10 mouse cellular contexts compared by ENCODE assay signal in genomic region chr9:41705461-41705903, GRCm38 (mm10).
DNase-seq lines count a peak whose midpoint lies in the region; ATAC-seq and TF ChIP-seq lines count a peak whose summit lies in the region.
"Had no signal": no experiment of that assay in that cellular context is flagged by ENCODE, and none has a peak within 500 bp of the region (broad histone marks: within the 10 kb centered on the region; RNA-seq: fewer than 3 reads in every experiment).

No protein-coding gene starts in this region.

- no peaks in the 10 kb centered on the region for H3K9me3 ChIP-seq in forebrain, embryonic 13.5 days (replicated peaks)
- no peaks in the 10 kb centered on the region for H3K9me3 ChIP-seq in forebrain, embryonic 11.5 days (ENCODE audit: control insufficient read depth, low read length)
- H3K9me3 ChIP-seq in stomach, embryonic 14.5 days (ENCODE audit: control insufficient read depth, low read depth, low read length): no peaks in the 10 kb centered on the region
- no peaks in the 10 kb centered on the region for H3K9me3 ChIP-seq in stomach, postnatal 0 days (ENCODE audit: control insufficient read depth, low read length)
- no peaks in the 10 kb centered on the region for H3K9me3 ChIP-seq in intestine, embryonic 16.5 days (ENCODE audit: control insufficient read depth, low read length)
- H3K9me3 ChIP-seq in liver, embryonic 12.5 days (replicated peaks): no peaks in the 10 kb centered on the region

- H3K4me3 ChIP-seq in forebrain, embryonic 13.5 days: no peak overlapping the region
- no peak overlapping the region for H3K4me3 ChIP-seq in forebrain, embryonic 11.5 days (ENCODE audit: low read depth, low read length)
- H3K4me3 ChIP-seq in stomach, embryonic 14.5 days (ENCODE audit: low read depth, low read length): no peak overlapping the region
- no peak overlapping the region for H3K4me3 ChIP-seq in stomach, postnatal 0 days (ENCODE audit: low read depth, low read length)
- H3K4me3 ChIP-seq in intestine, embryonic 16.5 days (ENCODE audit: low read length): no peak overlapping the region
- H3K4me3 ChIP-seq in liver, embryonic 12.5 days: no peak overlapping the region

- no peak for TF ChIP-seq EP300 in stomach, postnatal 0 days (optimal IDR thresholded peaks at IDR 0.05)

- H3K4me2 ChIP-seq in forebrain, embryonic 13.5 days: no peak overlapping the region
- H3K4me2 ChIP-seq in forebrain, embryonic 11.5 days (ENCODE audit: low read depth, low read length, severe bottlenecking): no peak overlapping the region
- no peak overlapping the region for H3K4me2 ChIP-seq in stomach, embryonic 14.5 days (replicated peaks; ENCODE audit: low read depth, low read length)
- no peak overlapping the region for H3K4me2 ChIP-seq in stomach, postnatal 0 days (replicated peaks; ENCODE audit: low read depth)
- no peak overlapping the region for H3K4me2 ChIP-seq in intestine, embryonic 16.5 days (ENCODE audit: low read depth, low read length)
- H3K4me2 ChIP-seq in liver, embryonic 12.5 days: no peak overlapping the region

- peak overlapping the region; percentile 40; the same call in 1 of the 2 replicates for H3K27ac ChIP-seq in forebrain, embryonic 13.5 days
- no peak overlapping the region for H3K27ac ChIP-seq in forebrain, embryonic 11.5 days (ENCODE audit: low read depth, low read length)
- H3K27ac ChIP-seq in stomach, embryonic 14.5 days (ENCODE audit: low read length): peak overlapping the region; percentile 77
- H3K27ac ChIP-seq in stomach, postnatal 0 days (replicated peaks): no peak overlapping the region
- peak overlapping the region; percentile 43; the same call in 1 of the 2 replicates for H3K27ac ChIP-seq in intestine, embryonic 16.5 days (ENCODE audit: low read length)
- H3K27ac ChIP-seq in liver, embryonic 12.5 days: no peak overlapping the region
- H3K27ac ChIP-seq: liver, embryonic 14.5 days had no signal

- H3K9ac ChIP-seq in forebrain, embryonic 13.5 days: no peak overlapping the region
- H3K9ac ChIP-seq in forebrain, embryonic 11.5 days (ENCODE audit: low read length): no peak overlapping the region
- no peak overlapping the region for H3K9ac ChIP-seq in stomach, embryonic 14.5 days (replicated peaks; ENCODE audit: low read depth, low read length)
- H3K9ac ChIP-seq in stomach, postnatal 0 days (ENCODE audit: low read length): no peak overlapping the region
- H3K9ac ChIP-seq in intestine, embryonic 16.5 days (ENCODE audit: low read depth, low read length): no peak overlapping the region
- H3K9ac ChIP-seq in liver, embryonic 12.5 days: no peak overlapping the region
- H3K9ac ChIP-seq: liver, embryonic 14.5 days had no signal

- H3K36me3 ChIP-seq in forebrain, embryonic 13.5 days (ENCODE audit: poor library complexity, severe bottlenecking): no peaks in the 10 kb centered on the region
- H3K36me3 ChIP-seq in forebrain, embryonic 11.5 days (ENCODE audit: control insufficient read depth, insufficient read depth, low read length): no peaks in the 10 kb centered on the region
- H3K36me3 ChIP-seq in stomach, embryonic 14.5 days (ENCODE audit: control insufficient read depth, insufficient read depth, low read length): no peaks in the 10 kb centered on the region
- H3K36me3 ChIP-seq in stomach, postnatal 0 days (ENCODE audit: control insufficient read depth, insufficient read depth, low read length): no peaks in the 10 kb centered on the region
- no peaks in the 10 kb centered on the region for H3K36me3 ChIP-seq in intestine, embryonic 16.5 days (ENCODE audit: control insufficient read depth, insufficient read depth, low read length)
- H3K36me3 ChIP-seq in liver, embryonic 12.5 days: no peaks in the 10 kb centered on the region

- no peaks in the 10 kb centered on the region for H3K27me3 ChIP-seq in forebrain, embryonic 13.5 days
- no peaks in the 10 kb centered on the region for H3K27me3 ChIP-seq in forebrain, embryonic 11.5 days (ENCODE audit: control insufficient read depth, insufficient read depth, low read length)
- no peaks in the 10 kb centered on the region for H3K27me3 ChIP-seq in stomach, embryonic 14.5 days (ENCODE audit: control insufficient read depth, insufficient read depth, low read length)
- H3K27me3 ChIP-seq in stomach, postnatal 0 days (ENCODE audit: control insufficient read depth, insufficient read depth, low read length): no peaks in the 10 kb centered on the region
- H3K27me3 ChIP-seq in intestine, embryonic 16.5 days (replicated peaks; ENCODE audit: control insufficient read depth, insufficient read depth, low read length): no peaks in the 10 kb centered on the region
- no peaks in the 10 kb centered on the region for H3K27me3 ChIP-seq in liver, embryonic 12.5 days (replicated peaks)

- no peak for ATAC-seq in forebrain, embryonic 13.5 days
- no peak for ATAC-seq in forebrain, embryonic 11.5 days (replicated peaks; ENCODE audit: low FRiP score)
- no peak for ATAC-seq in stomach, embryonic 14.5 days (ENCODE audit: insufficient number of reproducible peaks, insufficient read depth, low FRiP score, low read depth)
- ATAC-seq in stomach, postnatal 0 days (ENCODE audit: low FRiP score, low TSS enrichment): no peak
- no peak for ATAC-seq in intestine, embryonic 16.5 days
- ATAC-seq in liver, embryonic 12.5 days: no peak

- 47% methylated on average over 8 of the region's 8 CpGs for WGBS in forebrain, embryonic 13.5 days
- WGBS in forebrain, embryonic 11.5 days: 81% methylated on average over 8 of the region's 8 CpGs
- 33% methylated on average over 8 of the region's 8 CpGs for WGBS in stomach, embryonic 14.5 days
- WGBS in stomach, postnatal 0 days: 22% methylated on average over 8 of the region's 8 CpGs
- 40% methylated on average over 8 of the region's 8 CpGs for WGBS in intestine, embryonic 16.5 days
- WGBS in liver, embryonic 12.5 days (ENCODE audit: insufficient replicate concordance): 60% methylated on average over 8 of the region's 8 CpGs

- peaks cover 65% of the 10 kb centered on the region for H3K4me1 ChIP-seq in forebrain, embryonic 13.5 days
- peaks cover 2% of the 10 kb centered on the region; the same call in 1 of the 2 replicates for H3K4me1 ChIP-seq in forebrain, embryonic 11.5 days (replicated peaks; ENCODE audit: control insufficient read depth, insufficient read depth, low read length)
- no peaks in the 10 kb centered on the region for H3K4me1 ChIP-seq in stomach, embryonic 14.5 days (ENCODE audit: control insufficient read depth, insufficient read depth, low read length)
- H3K4me1 ChIP-seq in stomach, postnatal 0 days (replicated peaks; ENCODE audit: control insufficient read depth, insufficient read depth): peaks cover 2% of the 10 kb centered on the region; the same call in 1 of the 2 replicates
- H3K4me1 ChIP-seq in intestine, embryonic 16.5 days (ENCODE audit: control insufficient read depth, insufficient read depth, low read length): peaks cover 4% of the 10 kb centered on the region
- H3K4me1 ChIP-seq in liver, embryonic 12.5 days: no peaks in the 10 kb centered on the region

- TF ChIP-seq CTCF in stomach, postnatal 0 days (IDR thresholded peaks at IDR 0.05; ENCODE audit: low read depth): no peak

- DNase-seq in forebrain, embryonic 11.5 days (ENCODE audit: low spot score): no peak
- no peak for DNase-seq in stomach, postnatal 0 days (ENCODE audit: low spot score)
- no peak for DNase-seq in layer of hippocampus, adult 9-11 months
- DNase-seq in layer of hippocampus, postnatal 14 days (ENCODE audit: low spot score in 2 of 2): no peak
- DNase-seq: cerebellum, adult 2 months had no signal

Comparison
In these comparisons a context has a peak if more than half of its experiments do, and no peak if none do; other contexts are left out.
1. H3K27ac ChIP-seq: peak in forebrain, embryonic 13.5 days (single experiment), stomach, embryonic 14.5 days (single experiment) and intestine, embryonic 16.5 days (single experiment); none in forebrain, embryonic 11.5 days (single experiment), stomach, postnatal 0 days (single experiment) and liver, embryonic 12.5 days (single experiment).